Mouse (Mus musculus) lung, adult 18-20 months (tissue): ENCODE data around the gene Fggy.

Source experiments
- DNase-seq, 2 experiments: peaks; one replicate each; pipeline ENCODE4 v3.0.0; 2022; ENCODE audit warnings: mixed read lengths in 2 of 2

Fggy gene

GRCm38 (mm10) chr4:95862781-95863499, 305.6 kb downstream of the Fggy start:
- no peak for DNase-seq

- DNase-seq = no peak
Observed at GRCm38 (mm10) chr4:95863500-95863803, 306.1 kb downstream of the Fggy start.

- no peak for DNase-seq
Observed at GRCm38 (mm10) chr4:95865251-95865650, 307.9 kb downstream of the Fggy start.

DNA sequence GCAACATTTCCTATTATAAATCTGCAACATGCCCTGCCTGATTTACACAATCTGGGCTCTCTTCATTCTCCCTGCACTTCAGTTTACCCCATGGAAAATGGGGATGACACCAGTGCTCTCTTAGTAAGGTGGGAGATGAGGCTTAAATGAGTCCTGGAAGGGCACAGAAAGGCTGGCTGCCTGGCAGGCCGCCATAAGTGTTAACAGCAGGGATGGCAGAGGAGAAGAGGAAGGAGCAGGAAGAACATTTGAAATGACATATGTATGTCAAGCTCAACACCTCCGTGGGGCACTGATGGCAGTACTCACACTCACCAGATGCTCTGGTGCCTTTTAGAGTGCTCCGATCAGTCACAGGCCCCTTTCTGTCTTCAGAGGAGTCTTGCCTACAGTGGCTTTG, 308.6 kb downstream of the Fggy start:
- DNase-seq = no peak

GRCm38 (mm10) chr4:95867103-95867502, 309.8 kb downstream of the Fggy start:
- no peak for DNase-seq

DNA sequence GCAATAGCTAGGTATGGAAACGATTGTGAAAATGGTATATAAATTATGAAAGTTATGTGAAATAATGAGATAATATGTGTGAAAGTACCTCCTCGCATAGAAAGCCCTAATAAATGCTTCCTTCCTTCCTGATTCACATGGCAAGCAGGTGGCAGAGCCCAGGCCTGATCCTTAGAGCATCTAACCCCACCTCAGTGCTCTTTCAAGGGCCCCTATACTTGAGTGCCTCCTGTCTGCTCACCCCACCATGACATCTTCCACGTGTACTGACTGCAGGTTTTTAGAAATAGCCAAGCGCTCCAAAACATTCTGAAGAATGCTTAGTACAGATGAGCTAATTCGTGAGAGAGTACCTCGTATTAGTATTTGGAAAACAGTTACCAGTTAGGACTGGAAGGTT, 311.0 kb downstream of the Fggy start:
- DNase-seq = no peak

DNA sequence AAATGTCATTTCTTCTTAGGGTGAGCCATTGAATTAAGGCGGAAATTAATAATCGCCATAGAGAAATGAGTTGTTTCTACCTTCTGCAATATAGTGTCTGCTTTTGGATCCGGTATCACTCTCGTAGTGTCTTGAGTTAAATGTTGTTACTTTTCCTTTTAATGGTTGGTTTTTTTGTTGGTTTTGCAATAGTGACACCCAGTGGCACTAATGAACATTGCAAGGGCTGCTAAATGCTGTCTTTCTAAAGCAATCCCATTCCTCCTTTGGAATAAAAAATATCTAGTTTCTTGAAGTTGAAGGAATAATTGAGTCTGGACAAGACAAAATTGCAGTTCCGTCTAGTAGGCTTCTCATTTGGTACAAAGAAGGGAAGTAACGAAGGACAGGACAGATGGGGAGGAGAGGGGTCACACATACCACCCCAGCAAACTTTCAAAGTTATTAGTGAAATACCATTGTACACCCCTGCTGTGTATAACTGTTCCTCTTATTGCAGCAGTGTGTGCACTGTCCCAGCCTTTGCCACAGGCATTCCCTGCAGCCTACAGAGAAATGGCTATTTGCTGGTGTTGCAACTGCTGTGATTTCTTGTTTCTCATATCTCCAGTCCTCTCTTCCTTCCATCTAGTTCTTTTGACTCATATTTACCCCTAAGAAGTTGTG, 314.0 kb downstream of the Fggy start:
- peak in 1 of 2 experiments; percentile 42 for DNase-seq

- no peak for DNase-seq
Observed at GRCm38 (mm10) chr4:95875896-95876295, 318.6 kb downstream of the Fggy start.

DNA sequence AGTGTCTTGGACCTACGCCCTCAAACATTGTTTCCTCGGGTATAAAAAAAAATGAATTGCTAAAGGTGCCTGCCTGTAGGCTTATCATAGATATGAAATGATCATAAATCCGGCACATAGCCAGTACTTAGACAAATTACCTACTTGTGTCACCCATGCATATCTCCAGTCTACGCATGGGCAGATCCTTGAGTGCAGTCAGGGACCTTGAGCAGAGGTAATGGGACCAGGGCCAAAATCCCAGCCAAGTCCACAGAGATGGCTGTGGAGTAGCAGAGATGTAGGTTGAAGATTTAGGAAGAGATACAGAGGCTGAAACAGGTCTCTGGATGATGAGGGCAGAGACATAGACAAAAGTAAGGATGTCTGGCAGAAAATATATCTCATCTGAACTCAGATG, 320.1 kb downstream of the Fggy start:
- no peak for DNase-seq

- no peak for DNase-seq
Observed at GRCm38 (mm10) chr4:95881751-95882350, 324.5 kb downstream of the Fggy start.

- no peak for DNase-seq
Observed at GRCm38 (mm10) chr4:95884184-95885145, 327.2 kb downstream of the Fggy start.

DNA sequence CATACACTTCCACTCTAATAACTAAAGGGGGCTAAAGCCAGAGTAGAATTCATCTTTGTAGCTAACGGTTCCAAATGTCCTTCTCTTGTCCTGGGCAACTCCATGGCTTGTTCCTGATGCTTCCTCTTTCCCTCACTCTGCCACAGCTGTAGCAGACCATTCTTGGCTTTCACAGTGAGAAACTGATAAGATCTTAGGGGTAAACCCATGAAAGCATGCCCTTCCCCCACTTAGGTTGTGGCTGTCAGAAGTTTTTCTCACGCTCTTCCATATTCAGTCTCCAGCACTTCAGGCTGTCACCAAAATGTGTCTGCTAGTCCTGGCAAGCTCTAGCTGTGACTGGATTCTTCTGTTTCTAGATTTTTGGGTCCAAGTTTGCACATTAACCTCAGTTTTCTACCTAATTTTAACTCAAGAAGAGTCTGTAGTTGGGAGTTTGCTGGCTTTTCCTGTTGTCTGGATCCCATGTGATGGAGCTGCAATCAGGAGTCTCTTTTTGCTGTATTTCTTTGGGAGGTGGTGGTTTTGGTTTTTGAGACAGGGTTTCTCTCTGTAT, 338.0 kb downstream of the Fggy start:
- no peak for DNase-seq

DNA sequence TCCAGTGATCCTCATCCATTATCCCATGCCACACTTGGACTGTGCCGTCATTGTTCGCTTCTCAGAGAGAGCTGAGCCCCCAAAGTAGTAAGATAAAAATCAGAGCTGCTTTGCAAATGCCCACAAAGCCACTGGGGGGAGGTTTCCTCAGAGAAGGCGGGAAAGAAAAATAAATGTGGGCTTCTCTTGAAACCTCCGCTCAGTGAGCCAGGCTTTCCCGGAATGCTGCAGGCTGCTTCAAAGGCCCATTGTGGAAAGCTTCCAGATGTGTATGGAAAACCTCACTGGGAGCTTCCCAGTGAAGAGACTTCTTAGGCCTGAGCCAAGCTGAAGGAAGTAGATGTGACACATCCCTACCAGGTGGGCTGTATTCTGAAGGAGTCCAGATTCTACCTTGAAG, 339.3 kb downstream of the Fggy start:
- no peak for DNase-seq

DNA sequence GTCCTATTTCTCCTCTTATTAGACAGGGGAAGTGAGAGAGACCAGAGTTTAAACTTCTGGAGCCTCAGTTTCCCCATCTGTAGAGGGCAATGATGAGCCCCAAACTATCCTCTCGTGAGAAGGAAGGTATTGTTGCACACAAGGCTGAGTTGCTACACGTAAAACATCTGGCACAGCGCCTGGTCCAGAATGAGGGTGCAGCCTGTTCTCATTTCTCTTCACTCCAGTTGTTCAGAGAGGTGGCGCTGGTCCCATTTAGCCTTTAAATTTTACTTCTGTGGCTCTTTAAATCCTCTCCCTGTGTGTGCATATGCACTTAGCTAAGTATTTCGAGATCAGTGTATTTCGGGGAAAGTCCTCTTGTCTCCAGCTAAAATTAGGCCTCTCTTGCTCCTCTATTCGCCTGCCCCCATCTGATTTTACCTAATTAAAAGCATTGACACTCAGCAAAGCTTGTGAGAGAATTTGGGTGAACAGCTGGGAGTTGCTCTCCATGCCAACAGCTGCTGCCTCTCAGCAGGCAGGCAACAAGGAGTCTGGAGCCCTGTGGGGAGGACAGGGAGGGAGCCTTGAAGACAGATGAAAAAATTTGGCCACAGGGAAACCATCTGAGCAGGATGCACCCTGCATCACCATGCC, 340.0 kb downstream of the Fggy start:
- DNase-seq = peak; percentile 18 to 34

GRCm38 (mm10) chr4:95898714-95899113, 341.4 kb downstream of the Fggy start:
- DNase-seq = no peak

DNA sequence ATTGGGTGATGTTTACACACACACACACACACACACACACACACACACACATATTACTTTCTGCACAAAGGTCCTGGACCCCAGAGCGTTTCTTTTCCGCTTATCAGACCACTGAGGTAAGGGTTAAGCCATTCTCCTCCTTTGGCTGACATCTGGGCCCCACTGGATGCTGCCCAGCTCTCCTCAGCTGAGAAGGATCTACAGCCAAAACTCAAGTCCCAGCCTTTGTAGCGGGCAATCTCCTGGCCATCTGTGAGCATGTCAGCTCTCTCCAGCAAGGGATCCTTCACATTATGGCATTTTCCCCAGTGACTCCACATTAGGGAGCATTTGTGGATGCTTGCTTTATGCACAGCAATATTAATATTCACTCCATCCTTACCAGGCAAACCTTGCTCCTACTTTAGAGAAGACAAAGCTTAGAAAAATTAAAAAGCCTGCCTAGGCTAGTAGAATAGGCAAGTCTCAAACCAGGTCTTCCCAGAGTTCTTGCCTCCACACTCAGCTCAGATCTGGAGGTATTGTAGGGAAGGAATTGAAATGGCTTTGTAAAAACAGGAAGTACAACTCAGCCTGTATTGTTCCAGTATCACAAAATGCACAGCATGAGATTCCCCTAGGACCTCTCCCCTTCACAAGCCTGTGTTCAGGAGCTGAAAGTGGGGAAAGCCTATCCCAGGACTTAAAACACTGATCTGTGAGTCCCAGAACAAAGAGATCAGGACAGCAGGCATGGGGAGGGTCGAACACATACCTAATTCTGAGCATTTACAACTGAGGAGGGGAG, 342.8 kb downstream of the Fggy start:
- no peak for DNase-seq

GRCm38 (mm10) chr4:95900815-95901214, 343.5 kb downstream of the Fggy start:
- DNase-seq = no peak

DNA sequence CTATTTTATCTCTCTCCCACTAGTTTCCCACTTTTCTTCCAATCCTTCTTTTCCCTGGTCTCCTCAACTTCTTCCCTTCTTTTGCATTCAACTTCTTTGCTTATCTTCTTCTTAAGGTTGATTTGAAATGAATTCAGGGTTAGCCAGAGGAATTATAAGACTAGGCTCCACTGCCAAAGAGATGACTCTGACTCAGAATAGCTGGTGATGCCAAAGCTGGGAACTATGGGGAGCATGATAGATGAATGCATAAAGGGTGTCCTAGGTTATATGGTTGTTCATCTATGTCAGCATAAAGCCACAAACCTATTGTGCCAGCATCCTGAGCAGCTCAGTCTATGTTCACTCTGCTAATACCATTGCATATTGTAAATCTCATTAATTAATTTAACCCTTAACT, 348.8 kb downstream of the Fggy start:
- no peak for DNase-seq

DNA sequence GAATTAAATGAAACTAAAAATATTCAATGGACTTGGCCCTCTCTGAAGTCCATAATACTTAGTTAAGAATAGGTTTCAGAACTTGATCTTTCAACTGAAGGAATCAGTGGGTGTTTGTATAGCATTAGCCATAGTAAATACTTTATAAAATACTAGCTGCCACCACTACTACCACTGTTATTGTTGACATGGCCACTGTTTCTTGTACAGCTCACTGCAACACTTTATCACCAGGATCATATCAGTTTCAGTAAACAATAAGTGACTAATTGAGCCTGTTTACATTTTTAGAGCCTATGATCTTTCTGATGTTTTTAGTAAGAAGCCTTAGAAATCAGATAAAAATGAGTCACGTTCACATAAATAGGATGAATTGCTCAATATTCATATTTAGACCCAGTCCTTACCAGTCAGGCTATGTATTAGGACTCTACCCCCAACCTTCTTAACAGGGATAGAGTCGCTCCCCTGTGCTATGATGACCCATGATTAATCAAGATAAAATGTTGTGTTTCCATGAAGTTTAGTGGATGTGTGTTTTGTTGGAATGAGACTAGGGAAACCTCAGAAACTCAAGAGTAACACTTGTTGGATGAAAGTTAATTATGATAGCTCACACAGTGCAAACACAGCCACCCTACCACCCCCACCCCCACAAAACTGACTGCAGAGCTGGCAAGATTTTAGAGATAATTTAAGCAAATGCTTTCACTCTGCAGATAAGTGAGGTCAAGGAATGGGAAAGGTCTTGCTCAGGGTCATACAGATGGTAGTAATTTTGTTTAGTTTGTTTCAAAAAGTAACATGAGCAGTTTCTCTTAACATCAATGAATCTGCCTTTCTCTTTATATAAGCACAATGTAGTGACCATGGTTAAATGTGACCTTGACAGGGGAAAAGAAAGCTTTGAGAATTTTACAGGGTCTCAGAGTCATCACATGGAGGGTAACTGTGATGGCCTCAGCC, 352.7 kb downstream of the Fggy start:
- no peak for DNase-seq

DNA sequence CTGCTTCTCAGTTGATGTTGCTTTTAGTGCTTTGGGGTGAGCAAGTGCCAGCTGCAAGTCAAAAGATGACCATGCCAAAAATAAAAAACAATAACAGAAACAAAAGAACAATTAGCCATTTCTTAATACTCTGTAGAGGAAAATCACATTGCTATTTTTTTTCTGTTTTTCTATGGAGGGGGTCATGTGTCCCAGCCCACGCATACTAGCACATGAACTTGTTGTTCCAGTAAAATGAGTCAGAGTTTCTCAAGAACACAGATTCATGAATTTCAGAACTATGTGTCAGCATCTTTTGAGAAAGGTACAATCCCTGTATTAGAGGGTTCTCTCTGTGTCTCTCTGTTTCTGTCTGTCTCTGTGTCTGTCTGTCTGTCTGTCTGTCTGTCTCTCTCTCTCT, 355.7 kb downstream of the Fggy start:
- DNase-seq = no peak
